Comparison of ENCODE assay signal across 18 mouse cellular contexts in genomic region chr10:80763502-80763901, GRCm38 (mm10). TPM values are rescaled to one million over a fixed set of nuclear protein-coding genes. Genes with fewer than 3 reads are reported as not detected.
DNase-seq lines count a peak whose midpoint lies in the region; ATAC-seq and TF ChIP-seq lines count a peak whose summit lies in the region.
"Had no signal": no experiment of that assay in that cellular context is flagged by ENCODE, and none has a peak within 500 bp of the region (broad histone marks: within the 10 kb centered on the region; RNA-seq: fewer than 3 reads in every experiment).

No protein-coding gene starts in this region.

- no peak overlapping the region for H3ac ChIP-seq in C2C12 (ENCODE audit: control insufficient read depth, insufficient read length, low read depth)

- peaks cover 91% of the 10 kb centered on the region for H3K79me2 ChIP-seq in C2C12 (ENCODE audit: control insufficient read depth, insufficient read depth)

- H3K4me3 ChIP-seq in C2C12 (ENCODE audit: insufficient read depth, poor library complexity, severe bottlenecking) (no peak overlapping the region), G1E (ENCODE audit: low read depth, low read length) (no peak overlapping the region)
- H3K4me3 ChIP-seq: embryonic facial prominence, embryonic 13.5 days; hindbrain, embryonic 13.5 days; left cerebral cortex, adult 2 months; limb, embryonic 12.5 days; neural tube, embryonic 15.5 days had no signal

- peak; percentile 15; the same call in 1 of the 2 replicates for ATAC-seq in G1E (ENCODE audit: extremely low read depth, insufficient number of reproducible peaks, low FRiP score, poor library complexity, severe bottlenecking)
- peak; percentile 95 for ATAC-seq in granulocyte monocyte progenitor cell, adult 5-6 weeks (replicated peaks; ENCODE audit: poor library complexity, severe bottlenecking)
- ATAC-seq in frontal cortex, adult (ENCODE audit: low TSS enrichment), result no peak
- ATAC-seq: intestine, postnatal 0 days; lung, postnatal 0 days had no signal

- H3K79me3 ChIP-seq in C2C12 (ENCODE audit: low read depth), result peaks cover 69% of the 10 kb centered on the region

- no peaks in the 10 kb centered on the region for H3K9me3 ChIP-seq in G1E (replicated peaks)
- H3K9me3 ChIP-seq: embryonic facial prominence, embryonic 13.5 days; hindbrain, embryonic 13.5 days; limb, embryonic 12.5 days; neural tube, embryonic 15.5 days had no signal

- peak; percentile 56 for DNase-seq in G1E (ENCODE audit: low spot score)
- DNase-seq in naive thymus-derived CD4-positive, alpha-beta T cell, adult 2 months (ENCODE audit: low read depth), result peak; percentile 42
- DNase-seq in urinary bladder, postnatal 4 days (ENCODE audit: low spot score in 2 of 2), result no peak
- DNase-seq in cerebellum, postnatal 14 days, result no peak
- DNase-seq: adrenal gland, adult 2 months; cerebellum, adult 18-20 months; heart, postnatal 14 days; kidney, postnatal 10 days had no signal

- H3K36me3 ChIP-seq in C2C12 (ENCODE audit: control insufficient read depth, insufficient read depth), result peaks cover 42% of the 10 kb centered on the region
- peaks cover 96% of the 10 kb centered on the region for H3K36me3 ChIP-seq in G1E (replicated peaks)

- H3K4me1 ChIP-seq in G1E (ENCODE audit: insufficient read depth, low read depth, low read length), result peaks cover 65% of the 10 kb centered on the region
- H3K4me1 ChIP-seq: limb, embryonic 12.5 days had no signal

- no peak for TF ChIP-seq CTCF in C2C12 (IDR thresholded peaks at IDR 0.05; ENCODE audit: control insufficient read depth, insufficient read depth, insufficient read length)
- TF ChIP-seq CTCF in G1E (IDR thresholded peaks at IDR 0.05; ENCODE audit: low read depth, low read length), result no peak

- no peaks in the 10 kb centered on the region for H3K27me3 ChIP-seq in C2C12 (ENCODE audit: control insufficient read depth, insufficient read depth, insufficient read length)
- no peaks in the 10 kb centered on the region for H3K27me3 ChIP-seq in G1E (ENCODE audit: insufficient read depth, low read length)
- H3K27me3 ChIP-seq: embryonic facial prominence, embryonic 13.5 days; hindbrain, embryonic 13.5 days; limb, embryonic 12.5 days; neural tube, embryonic 15.5 days had no signal

TF ChIP-seq in C2C12, 6 proteins besides CTCF, POLR2A, EP300 and RAD21:
- peak; percentile 73 for TF ChIP-seq MYOD1 (IDR thresholded peaks at IDR 0.05; ENCODE audit: control insufficient read depth, insufficient read length, low read depth)
- no peak for TF ChIP-seq MYOG (IDR thresholded peaks at IDR 0.05; ENCODE audit: control insufficient read depth, extremely low read depth, insufficient read length)
- TF ChIP-seq USF1 (IDR thresholded peaks at IDR 0.05; ENCODE audit: low read depth), result peak; percentile 73
- peak; percentile 74 for TF ChIP-seq MAX (IDR thresholded peaks at IDR 0.05)
- peak; percentile 50 for TF ChIP-seq FOSL1 (IDR thresholded peaks at IDR 0.05; ENCODE audit: insufficient read depth, low read length, poor library complexity, severe bottlenecking)
- peak; percentile 89 for TF ChIP-seq CEBPB (IDR thresholded peaks at IDR 0.05; ENCODE audit: low read depth)

RNA-seq across cellular contexts. Expression of gene Dot1l, which starts 8.5 kb away (rescaled TPM):
- polyA plus RNA-seq in C2C12 (2012; fragmentation: generic; extraction: Trizol) (19.1 TPM), G1E (2012) (118 and 121 TPM in 2 replicates)
- total RNA-seq in G1E (2014; fragmentation: Nextera tagmentation) (95.3 and 105 TPM in 2 replicates), G1E (2017) (8.7 and 9.0 TPM in 2 replicates)
- total RNA-seq in granulocyte monocyte progenitor cell, adult 5-6 weeks (2014; fragmentation: Nextera tagmentation), result 41.6 and 52.6 TPM in 2 replicates
- total RNA-seq in granulocyte monocyte progenitor cell, adult 5-6 weeks (2017), result 9.7 and 13.4 TPM in 2 replicates

RNA-seq across cellular contexts. Expression of gene Ap3d1, which starts 21.4 kb away (rescaled TPM):
- polyA plus RNA-seq in C2C12 (2012; fragmentation: generic; extraction: Trizol) (51.3 TPM), G1E (2012) (37.4 and 39.4 TPM in 2 replicates)
- total RNA-seq in G1E (2014; fragmentation: Nextera tagmentation) (121 and 133 TPM in 2 replicates), G1E (2017) (72.3 and 88.3 TPM in 2 replicates)
- 43.2 and 47.8 TPM in 2 replicates for total RNA-seq in granulocyte monocyte progenitor cell, adult 5-6 weeks (2014; fragmentation: Nextera tagmentation)
- total RNA-seq in granulocyte monocyte progenitor cell, adult 5-6 weeks (2017), result 34.5 and 42.2 TPM in 2 replicates

RNA-seq across cellular contexts. Expression of gene Sf3a2, which starts 34.5 kb away (rescaled TPM):
- polyA plus RNA-seq in C2C12 (2012; fragmentation: generic; extraction: Trizol) (106 TPM), G1E (2012) (652 and 920 TPM in 2 replicates)
- total RNA-seq in G1E (2014; fragmentation: Nextera tagmentation) (142 and 172 TPM in 2 replicates), G1E (2017) (8.7 and 9.9 TPM in 2 replicates)
- 88.0 and 106 TPM in 2 replicates for total RNA-seq in granulocyte monocyte progenitor cell, adult 5-6 weeks (2014; fragmentation: Nextera tagmentation)
- 13.8 and 18.3 TPM in 2 replicates for total RNA-seq in granulocyte monocyte progenitor cell, adult 5-6 weeks (2017)

RNA-seq across cellular contexts. Expression of gene Plekhj1, which starts 34.9 kb away (rescaled TPM):
- polyA plus RNA-seq in C2C12 (2012; fragmentation: generic; extraction: Trizol), result 74.8 TPM
- 122 and 192 TPM in 2 replicates for total RNA-seq in G1E (2014; fragmentation: Nextera tagmentation)
- total RNA-seq in G1E (2017), result 58.1 and 68.0 TPM in 2 replicates
- polyA plus RNA-seq in G1E (2012), result 285 and 325 TPM in 2 replicates
- total RNA-seq in granulocyte monocyte progenitor cell, adult 5-6 weeks (2014; fragmentation: Nextera tagmentation), result 99.1 and 108 TPM in 2 replicates
- 33.0 and 33.7 TPM in 2 replicates for total RNA-seq in granulocyte monocyte progenitor cell, adult 5-6 weeks (2017)

RNA-seq across cellular contexts. Expression of gene Amh, which starts 41.5 kb away (rescaled TPM):
- 0.87 TPM for polyA plus RNA-seq in C2C12 (2012; fragmentation: generic; extraction: Trizol)
- 1.7 and 1.8 TPM in 2 replicates for total RNA-seq in G1E (2014; fragmentation: Nextera tagmentation)
- 0.17 and 0.27 TPM in 2 replicates for total RNA-seq in G1E (2017)
- 1.6 and 1.8 TPM in 2 replicates for polyA plus RNA-seq in G1E (2012)
- total RNA-seq in granulocyte monocyte progenitor cell, adult 5-6 weeks (2014; fragmentation: Nextera tagmentation), result not detected in 2 replicates
- 0.15 TPM in 1 of 2 replicates, not detected in the other for total RNA-seq in granulocyte monocyte progenitor cell, adult 5-6 weeks (2017)
- polyA plus RNA-seq: embryonic facial prominence, embryonic 13.5 days; intestine, postnatal 0 days; limb, embryonic 12.5 days; neural tube, embryonic 15.5 days had no signal

Comparison
In these comparisons a context has a peak if more than half of its experiments do, and no peak if none do; other contexts are left out.
1. DNase-seq: peak in G1E (single experiment) and naive thymus-derived CD4-positive, alpha-beta T cell, adult 2 months (single experiment); none in urinary bladder, postnatal 4 days (0 of 2) and cerebellum, postnatal 14 days (0 of 2).